Mouse (Mus musculus): Measurements from ENCODE around the gene Unc45b. TPM values are rescaled to one million over a fixed set of nuclear protein-coding genes. Genes with fewer than 3 reads are reported as not detected.
"Not testable (repeated sequence)": the region's sequence is repeated elsewhere in the genome, so short reads cannot be mapped to it uniquely, and the experiment has no call there.

Unc45b gene
- polyA plus RNA-seq, 1 experiment, result 2.5 TPM

- DNase-seq (ENCODE audit: extremely low spot score in 1 of 2, low spot score in 1 of 2), result no peak
Observed at GRCm38 (mm10) chr11:82891936-82892335, 18.4 kb upstream of the Unc45b start, which contains the start of gene Fndc8. TSS of gene Fndc8 (plus strand) at chr11:82892124.

DNA sequence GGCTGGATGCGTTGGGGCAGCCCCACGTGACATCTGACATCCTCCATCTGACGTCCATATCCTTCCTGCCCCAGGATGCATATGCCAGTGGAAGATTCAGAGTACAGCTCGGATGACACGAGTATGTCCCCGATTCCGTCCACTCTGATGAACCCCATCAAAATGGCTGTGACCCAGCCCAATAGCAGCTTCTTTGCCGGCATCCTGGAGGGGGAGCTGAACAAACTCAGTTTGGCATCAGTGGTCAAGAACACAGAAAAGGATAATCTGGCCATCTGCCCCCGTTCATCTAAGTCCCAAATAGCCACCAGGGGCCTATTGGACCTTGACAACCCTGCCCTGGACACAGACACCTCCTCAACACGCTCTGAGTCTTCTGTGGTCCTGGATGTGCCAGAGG, 12.9 kb upstream of the Unc45b start:
- no peak for DNase-seq (ENCODE audit: extremely low spot score in 1 of 2, low spot score in 1 of 2)

DNA sequence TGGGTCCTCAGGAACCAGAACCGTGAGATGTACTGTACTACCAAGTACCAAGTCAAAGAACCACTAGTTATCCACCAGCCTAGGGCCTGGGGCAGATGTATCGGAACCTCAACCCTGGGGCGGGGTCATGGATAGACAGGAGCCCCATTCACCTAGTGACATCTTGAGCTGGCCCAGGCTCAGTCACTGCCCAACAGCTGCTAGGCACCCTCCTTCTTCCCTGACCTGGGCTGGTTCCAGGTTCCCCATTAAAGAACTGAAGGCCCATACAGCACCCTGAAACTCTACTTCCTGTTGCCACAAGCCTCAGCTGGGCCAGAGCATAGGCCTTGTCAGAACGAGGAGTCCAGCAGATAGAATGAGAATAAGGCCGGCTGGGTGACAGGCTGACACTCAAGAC, 10.6 kb upstream of the Unc45b start:
- no peak for DNase-seq (ENCODE audit: extremely low spot score in 1 of 2, low spot score in 1 of 2)

DNA sequence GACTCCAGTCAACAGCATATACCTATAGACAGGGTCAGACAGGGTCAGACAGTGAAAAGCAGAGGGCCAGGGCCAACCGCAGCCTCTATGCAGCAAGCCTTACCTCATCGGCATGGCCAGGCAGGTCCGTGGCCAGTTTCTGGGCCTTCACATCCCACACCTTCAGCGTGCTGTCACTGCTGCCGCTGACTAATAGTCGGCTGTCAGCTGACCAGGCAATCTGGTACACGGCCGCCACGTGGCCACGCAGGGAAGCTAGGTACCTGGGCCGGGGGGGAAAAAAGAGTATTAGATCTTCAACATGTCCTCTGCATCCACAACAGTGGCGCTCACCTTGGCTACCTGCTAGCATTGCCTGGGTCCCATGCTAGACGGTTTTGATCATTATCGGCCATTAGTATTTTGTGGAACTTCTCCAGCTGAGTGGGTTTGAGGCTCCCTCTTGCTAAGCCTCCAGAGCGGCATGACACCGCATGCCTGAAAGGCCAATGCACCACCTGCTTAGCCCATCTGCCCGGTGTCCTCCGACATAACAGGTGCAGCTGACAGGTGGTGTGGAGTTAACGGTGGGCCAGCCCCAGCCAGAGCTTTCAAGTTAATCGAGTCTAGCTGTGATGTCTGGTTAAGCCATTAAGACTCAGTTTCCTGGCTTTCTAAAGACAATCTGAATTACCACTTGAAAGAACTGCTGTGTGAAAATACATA, 8.6 kb upstream of the Unc45b start:
- no peak for DNase-seq (ENCODE audit: extremely low spot score in 1 of 2, low spot score in 1 of 2)

- DNase-seq (ENCODE audit: extremely low spot score in 1 of 2, low spot score in 1 of 2), result no peak
Observed at GRCm38 (mm10) chr11:82904952-82905351, 5.4 kb upstream of the Unc45b start.

- DNase-seq (ENCODE audit: extremely low spot score in 1 of 2, low spot score in 1 of 2), result no peak
Observed at GRCm38 (mm10) chr11:82905816-82906215, 4.5 kb upstream of the Unc45b start.

GRCm38 (mm10) chr11:82907651-82908607, 2.4 kb upstream of the Unc45b start, which contains the start of gene Nle1:
TSS of gene Nle1 (minus strand) at chr11:82908411.
- peak; percentile 79 to 97 for DNase-seq (ENCODE audit: extremely low spot score in 1 of 2, low spot score in 1 of 2)

GRCm38 (mm10) chr11:82908608-82908989, 1.8 kb upstream of the Unc45b start:
- no peak for DNase-seq (ENCODE audit: extremely low spot score in 1 of 2, low spot score in 1 of 2)

- no peak for DNase-seq (ENCODE audit: extremely low spot score in 1 of 2, low spot score in 1 of 2)
Observed at GRCm38 (mm10) chr11:82910679-82911389, 484 bp downstream of the Unc45b start.

DNA sequence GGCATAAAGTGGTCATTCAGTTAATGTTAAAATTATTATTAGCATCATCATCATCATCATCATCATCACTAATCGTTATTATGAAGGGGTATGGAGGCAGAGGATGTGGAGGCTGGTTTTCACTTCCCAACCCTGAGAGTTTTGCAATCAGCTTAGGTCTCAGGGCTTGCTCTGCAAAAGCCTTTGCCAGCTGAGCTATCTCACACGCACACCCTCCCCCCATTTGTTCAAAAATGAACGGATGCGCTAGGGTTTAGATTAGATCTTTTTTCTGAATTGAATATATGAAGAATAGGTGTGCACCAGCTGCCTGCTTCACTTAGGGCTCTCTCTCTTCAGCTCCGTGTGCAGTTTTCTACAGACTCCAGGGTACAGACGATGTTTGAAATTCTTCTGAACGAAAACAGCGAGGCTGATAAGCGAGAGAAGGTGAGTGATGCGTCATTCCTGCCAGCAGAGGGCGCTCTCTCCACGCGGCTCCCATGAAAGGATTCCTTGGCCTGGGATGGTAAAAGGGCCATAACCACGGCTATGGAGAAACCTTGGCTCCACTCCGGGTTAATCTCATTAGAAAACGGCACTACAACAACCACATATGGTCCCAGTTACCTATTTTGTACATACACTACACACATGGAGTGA, 4.5 kb downstream of the Unc45b start:
- DNase-seq (ENCODE audit: extremely low spot score in 1 of 2, low spot score in 1 of 2), result peak in 1 of 2 experiments; percentile 86

GRCm38 (mm10) chr11:82920768-82921167, 10.4 kb downstream of the Unc45b start:
- no peak for DNase-seq (ENCODE audit: extremely low spot score in 1 of 2, low spot score in 1 of 2)

GRCm38 (mm10) chr11:82921691-82922090, 11.3 kb downstream of the Unc45b start:
- no peak for DNase-seq (ENCODE audit: extremely low spot score in 1 of 2, low spot score in 1 of 2)

DNA sequence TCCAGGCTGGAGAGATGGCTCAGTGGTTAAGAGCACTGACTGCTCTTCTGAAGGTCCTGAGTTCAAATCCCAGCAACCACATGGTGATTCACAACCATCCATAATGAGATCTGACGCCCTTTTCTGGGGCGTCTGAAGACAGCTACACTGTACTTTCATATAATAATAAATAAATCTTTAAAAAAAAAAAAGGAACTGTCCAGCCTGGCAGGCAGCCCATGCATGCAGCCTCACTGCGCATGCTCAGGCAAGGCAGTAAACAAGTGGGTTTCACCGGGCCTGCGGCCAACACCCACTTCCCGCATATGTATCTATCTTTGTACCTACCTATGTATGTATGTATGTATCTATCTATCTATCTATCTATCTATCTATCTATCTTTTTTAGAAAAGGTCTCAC, 13.6 kb downstream of the Unc45b start:
- DNase-seq (ENCODE audit: extremely low spot score in 1 of 2, low spot score in 1 of 2), result not testable (repeated sequence)

GRCm38 (mm10) chr11:82928897-82929632, 18.7 kb downstream of the Unc45b start:
- no peak for DNase-seq (ENCODE audit: extremely low spot score in 1 of 2, low spot score in 1 of 2)

- DNase-seq (ENCODE audit: extremely low spot score in 1 of 2, low spot score in 1 of 2), result no peak
Observed at GRCm38 (mm10) chr11:82929633-82929950, 19.2 kb downstream of the Unc45b start.

DNA sequence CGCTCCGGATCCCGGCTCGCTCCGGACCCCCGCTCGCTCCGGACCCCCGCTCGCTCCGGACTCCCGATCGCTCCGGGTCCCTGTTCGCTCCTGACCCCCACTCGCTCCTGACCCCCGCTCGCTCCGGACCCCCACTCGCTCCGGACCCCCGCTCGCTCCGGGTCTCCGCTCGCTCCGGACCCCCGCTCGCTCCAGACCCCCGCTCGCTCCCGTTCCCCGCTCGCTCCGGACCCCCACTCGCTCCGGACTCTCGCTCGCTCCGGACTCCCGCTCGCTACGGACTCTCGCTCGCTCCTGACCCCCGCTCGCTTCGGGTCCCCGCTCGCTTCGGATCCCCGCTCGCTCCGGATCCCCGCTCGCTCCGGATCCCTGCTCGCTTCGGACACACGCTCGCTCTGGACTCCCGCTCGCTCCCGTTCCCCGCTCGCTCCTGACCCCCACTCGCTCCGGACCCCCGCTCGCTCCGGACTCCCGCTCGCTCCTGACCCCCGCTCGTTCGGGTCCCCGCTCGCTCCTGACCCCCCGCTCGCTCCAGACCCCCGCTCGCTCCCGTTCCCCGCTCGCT, 20.1 kb downstream of the Unc45b start:
- DNase-seq (ENCODE audit: extremely low spot score in 1 of 2, low spot score in 1 of 2), result not testable (repeated sequence)

DNA sequence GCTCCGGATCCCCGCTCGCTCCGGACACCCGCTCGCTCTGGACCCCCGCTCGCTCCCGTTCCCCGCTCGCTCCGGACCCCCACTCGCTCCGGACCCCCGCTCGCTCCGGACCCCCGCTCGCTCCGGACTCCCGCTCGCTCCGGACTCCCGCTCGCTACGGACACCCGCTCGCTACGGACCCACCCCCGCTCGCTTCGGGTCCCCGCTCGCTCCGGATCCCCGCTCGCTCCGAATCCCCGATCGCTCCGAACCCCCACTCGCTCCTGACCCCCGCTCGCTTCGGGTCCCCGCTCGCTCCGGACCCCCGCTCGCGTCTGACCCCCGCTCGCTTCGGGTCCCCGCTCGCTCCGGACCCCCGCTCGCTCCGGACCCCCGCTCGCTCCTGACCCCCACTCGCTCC, 20.8 kb downstream of the Unc45b start:
- DNase-seq (ENCODE audit: extremely low spot score in 1 of 2, low spot score in 1 of 2), result not testable (repeated sequence)

DNA sequence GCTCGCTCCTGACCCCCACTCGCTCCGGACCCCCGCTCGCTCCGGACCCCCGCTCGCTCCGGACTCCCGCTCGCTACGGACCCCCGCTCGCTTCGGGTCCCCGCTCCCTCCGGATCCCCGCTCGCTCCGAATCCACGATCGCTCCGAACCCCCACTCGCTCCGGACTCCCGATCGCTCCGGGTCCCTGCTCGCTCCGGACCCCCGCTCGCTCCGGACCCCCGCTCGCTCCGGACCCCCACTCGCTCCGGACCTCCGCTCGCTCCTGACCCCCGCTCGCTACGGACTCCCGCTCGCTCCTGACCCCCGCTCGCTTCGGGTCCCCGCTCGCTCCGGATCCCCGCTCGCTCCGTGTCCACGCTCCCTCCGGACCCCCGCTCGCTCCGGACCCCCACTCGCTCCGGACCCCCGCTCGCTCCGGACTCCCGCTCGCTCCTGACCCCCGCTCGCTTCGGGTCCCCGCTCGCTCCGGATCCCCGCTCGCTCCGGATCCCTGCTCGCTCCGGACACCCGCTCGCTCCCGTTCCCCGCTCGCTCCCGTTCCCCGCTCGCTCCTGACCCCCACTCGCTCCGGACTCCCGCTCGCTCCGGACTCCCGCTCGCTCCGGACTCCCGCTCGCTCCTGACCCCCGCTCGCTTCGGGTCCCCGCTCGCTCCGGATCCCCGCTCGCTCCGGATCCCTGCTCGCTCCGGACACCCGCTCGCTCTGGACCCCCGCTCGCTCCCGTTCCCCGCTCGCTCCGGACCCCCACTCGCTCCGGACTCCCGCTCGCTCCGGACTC, 21.5 kb downstream of the Unc45b start:
- DNase-seq (ENCODE audit: extremely low spot score in 1 of 2, low spot score in 1 of 2), result not testable (repeated sequence)

- no peak for DNase-seq (ENCODE audit: extremely low spot score in 1 of 2, low spot score in 1 of 2)
Observed at GRCm38 (mm10) chr11:82933186-82933585, 22.8 kb downstream of the Unc45b start.

All from frontal cortex, adult 2 months (tissue).